In the genomic region with DNA sequence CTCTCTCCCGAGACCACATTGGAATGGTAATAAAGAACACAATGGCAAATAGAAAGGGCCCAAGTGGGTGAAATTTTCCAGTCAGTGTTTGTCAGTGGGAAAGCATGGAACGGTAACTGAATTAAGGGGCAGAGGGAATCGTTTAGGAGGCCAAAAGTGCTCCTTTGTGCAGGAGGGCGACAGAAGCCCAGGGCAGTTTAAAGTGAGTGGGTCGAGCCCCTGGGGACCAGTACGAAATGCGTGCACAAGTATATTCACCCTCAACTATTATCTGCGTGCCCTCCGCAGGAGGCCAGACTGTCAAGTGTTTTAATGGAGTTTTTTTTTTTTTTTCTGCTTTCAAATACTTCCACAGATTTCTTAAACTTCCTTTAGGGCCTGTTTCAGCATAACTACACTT, we compare ENCODE assay signal across 17 mouse cellular contexts. TPM values are rescaled to one million over a fixed set of nuclear protein-coding genes. Genes with fewer than 3 reads are reported as not detected.
DNase-seq lines count a peak whose midpoint lies in the region; ATAC-seq and TF ChIP-seq lines count a peak whose summit lies in the region.
"Had no signal": no experiment of that assay in that cellular context is flagged by ENCODE, and none has a peak within 500 bp of the region (broad histone marks: within the 10 kb centered on the region; RNA-seq: fewer than 3 reads in every experiment).

No protein-coding gene starts in this region.

- 34% methylated on average over 9 of the region's 9 CpGs for WGBS in hindbrain, embryonic 11.5 days
- 36% methylated on average over 9 of the region's 9 CpGs for WGBS in hindbrain, postnatal 0 days
- 40% methylated on average over 9 of the region's 9 CpGs for WGBS in neural tube, embryonic 12.5 days
- WGBS in neural tube, embryonic 15.5 days, result 21% methylated on average over 9 of the region's 9 CpGs

- no peaks in the 10 kb centered on the region for H3K27me3 ChIP-seq in hindbrain, embryonic 11.5 days (ENCODE audit: control insufficient read depth, insufficient read depth, low read length)
- no peaks in the 10 kb centered on the region for H3K27me3 ChIP-seq in hindbrain, postnatal 0 days (ENCODE audit: insufficient read depth, low read length)
- H3K27me3 ChIP-seq in neural tube, embryonic 12.5 days (replicated peaks), result no peaks in the 10 kb centered on the region
- H3K27me3 ChIP-seq in neural tube, embryonic 15.5 days (replicated peaks), result no peaks in the 10 kb centered on the region
- H3K27me3 ChIP-seq: forebrain, embryonic 13.5 days had no signal

- H3K4me2 ChIP-seq in hindbrain, embryonic 11.5 days (replicated peaks; ENCODE audit: low read depth, low read length), result no peak overlapping the region
- no peak overlapping the region for H3K4me2 ChIP-seq in hindbrain, postnatal 0 days (ENCODE audit: low read depth, low read length)
- no peak overlapping the region for H3K4me2 ChIP-seq in neural tube, embryonic 12.5 days (replicated peaks)
- H3K4me2 ChIP-seq in neural tube, embryonic 15.5 days, result no peak overlapping the region
- H3K4me2 ChIP-seq: forebrain, embryonic 13.5 days; heart, embryonic 11.5 days had no signal

- no peak overlapping the region for H3K4me3 ChIP-seq in hindbrain, embryonic 11.5 days (ENCODE audit: low read depth, low read length)
- H3K4me3 ChIP-seq in hindbrain, postnatal 0 days (ENCODE audit: low read length), result no peak overlapping the region
- no peak overlapping the region for H3K4me3 ChIP-seq in neural tube, embryonic 12.5 days
- H3K4me3 ChIP-seq in neural tube, embryonic 15.5 days (replicated peaks), result no peak overlapping the region
- H3K4me3 ChIP-seq: forebrain, embryonic 10.5 days; forebrain, embryonic 13.5 days; gastrocnemius, adult 2 months had no signal

- DNase-seq in hindbrain, embryonic 11.5 days (ENCODE audit: low spot score), result peak; percentile 12
- DNase-seq in hindbrain, postnatal 0 days (ENCODE audit: low spot score), result no peak
- DNase-seq in mesoderm, embryonic 11.5 days (ENCODE audit: low read depth, low spot score), result peak; percentile 8
- DNase-seq in frontal cortex, postnatal 25 days (ENCODE audit: low spot score in 2 of 2), result no peak
- DNase-seq: cerebellum, adult 11 months; cerebellum, adult 8-10 months; cerebellum, postnatal 36 days; gastrocnemius, adult 2 months; gastrocnemius, postnatal 14 days had no signal

- peak; percentile 56; the same call in 1 of the 2 replicates for ATAC-seq in hindbrain, embryonic 11.5 days (ENCODE audit: low FRiP score)
- no peak for ATAC-seq in hindbrain, postnatal 0 days
- ATAC-seq in neural tube, embryonic 12.5 days (ENCODE audit: low FRiP score, low read depth), result peak; percentile 59; the same call in 1 of the 2 replicates
- ATAC-seq in neural tube, embryonic 15.5 days (ENCODE audit: low FRiP score), result no peak
- ATAC-seq: CD4-positive, CD25-positive, alpha-beta regulatory T cell, adult 4 months; forebrain, embryonic 13.5 days; forebrain, embryonic 16.5 days; intestine, postnatal 0 days had no signal

- TF ChIP-seq CTCF in hindbrain, postnatal 0 days (IDR thresholded peaks at IDR 0.05; ENCODE audit: low read depth), result no peak

- no peak overlapping the region for H3K27ac ChIP-seq in hindbrain, embryonic 11.5 days (ENCODE audit: low read depth, low read length)
- no peak overlapping the region for H3K27ac ChIP-seq in hindbrain, postnatal 0 days
- no peak overlapping the region for H3K27ac ChIP-seq in neural tube, embryonic 12.5 days
- H3K27ac ChIP-seq in neural tube, embryonic 15.5 days (replicated peaks), result no peak overlapping the region
- H3K27ac ChIP-seq: forebrain, embryonic 10.5 days; forebrain, embryonic 13.5 days; gastrocnemius, adult 2 months had no signal

- no peaks in the 10 kb centered on the region for H3K36me3 ChIP-seq in hindbrain, embryonic 11.5 days (ENCODE audit: control insufficient read depth, insufficient read depth, low read length)
- H3K36me3 ChIP-seq in hindbrain, postnatal 0 days (ENCODE audit: insufficient read depth, low read length), result no peaks in the 10 kb centered on the region
- no peaks in the 10 kb centered on the region for H3K36me3 ChIP-seq in neural tube, embryonic 12.5 days
- no peaks in the 10 kb centered on the region for H3K36me3 ChIP-seq in neural tube, embryonic 15.5 days
- H3K36me3 ChIP-seq: forebrain, embryonic 10.5 days had no signal

- H3K4me1 ChIP-seq in hindbrain, embryonic 11.5 days (replicated peaks; ENCODE audit: control insufficient read depth, insufficient read depth, low read length), result no peaks in the 10 kb centered on the region
- no peaks in the 10 kb centered on the region for H3K4me1 ChIP-seq in hindbrain, postnatal 0 days (ENCODE audit: insufficient read depth, low read length)
- H3K4me1 ChIP-seq in neural tube, embryonic 12.5 days, result no peaks in the 10 kb centered on the region
- H3K4me1 ChIP-seq in neural tube, embryonic 15.5 days, result no peaks in the 10 kb centered on the region

- no peaks in the 10 kb centered on the region for H3K9me3 ChIP-seq in hindbrain, embryonic 11.5 days (ENCODE audit: control insufficient read depth, low read length)
- H3K9me3 ChIP-seq in hindbrain, postnatal 0 days (ENCODE audit: low read length), result no peaks in the 10 kb centered on the region
- no peaks in the 10 kb centered on the region for H3K9me3 ChIP-seq in neural tube, embryonic 12.5 days
- H3K9me3 ChIP-seq in neural tube, embryonic 15.5 days (replicated peaks), result no peaks in the 10 kb centered on the region
- H3K9me3 ChIP-seq: forebrain, embryonic 10.5 days; forebrain, embryonic 13.5 days had no signal

- no peak overlapping the region for H3K9ac ChIP-seq in hindbrain, embryonic 11.5 days (ENCODE audit: low read depth, low read length)
- no peak overlapping the region for H3K9ac ChIP-seq in hindbrain, postnatal 0 days (replicated peaks; ENCODE audit: low read length)
- H3K9ac ChIP-seq in neural tube, embryonic 12.5 days, result no peak overlapping the region
- H3K9ac ChIP-seq in neural tube, embryonic 15.5 days (replicated peaks), result no peak overlapping the region
- H3K9ac ChIP-seq: forebrain, embryonic 13.5 days had no signal

RNA-seq across cellular contexts. Expression of a gene that starts 47.3 kb away (rescaled TPM):
- polyA plus RNA-seq in hindbrain, embryonic 11.5 days (2014; fragmentation: Nextera tagmentation; extraction: Ambion mirVana), result 34.0 and 35.5 TPM in 2 replicates
- 34.8 and 55.1 TPM in 2 replicates for total RNA-seq in hindbrain, postnatal 0 days (2014; rRNA removed)
- polyA plus RNA-seq in hindbrain, postnatal 0 days (2015; fragmentation: Nextera tagmentation; extraction: Ambion mirVana), result 116 and 122 TPM in 2 replicates
- polyA plus RNA-seq in neural tube, embryonic 12.5 days (2016; fragmentation: Nextera tagmentation; extraction: Ambion mirVana), result 27.1 and 30.5 TPM in 2 replicates
- polyA plus RNA-seq in neural tube, embryonic 15.5 days (2015; fragmentation: Nextera tagmentation; extraction: Ambion mirVana), result 78.7 and 86.8 TPM in 2 replicates

Comparison
In these comparisons a context has a peak if more than half of its experiments do, and no peak if none do; other contexts are left out.
1. ATAC-seq: peak in hindbrain, embryonic 11.5 days (single experiment) and neural tube, embryonic 12.5 days (single experiment); none in hindbrain, postnatal 0 days (single experiment) and neural tube, embryonic 15.5 days (single experiment).
2. DNase-seq: peak in hindbrain, embryonic 11.5 days (single experiment) and mesoderm, embryonic 11.5 days (single experiment); none in hindbrain, postnatal 0 days (single experiment) and frontal cortex, postnatal 25 days (0 of 2).